Mouse (Mus musculus): ENCODE measurements around the gene Cpeb4.

Cpeb4 gene

GRCm38 (mm10) chr11:31974132-31974531 lies 102.1 kb downstream of the Cpeb4 start:
- TF ChIP-seq GATA4 (IDR thresholded peaks at IDR 0.05; ENCODE audit: insufficient replicate concordance, low read length) = no peak

DNA sequence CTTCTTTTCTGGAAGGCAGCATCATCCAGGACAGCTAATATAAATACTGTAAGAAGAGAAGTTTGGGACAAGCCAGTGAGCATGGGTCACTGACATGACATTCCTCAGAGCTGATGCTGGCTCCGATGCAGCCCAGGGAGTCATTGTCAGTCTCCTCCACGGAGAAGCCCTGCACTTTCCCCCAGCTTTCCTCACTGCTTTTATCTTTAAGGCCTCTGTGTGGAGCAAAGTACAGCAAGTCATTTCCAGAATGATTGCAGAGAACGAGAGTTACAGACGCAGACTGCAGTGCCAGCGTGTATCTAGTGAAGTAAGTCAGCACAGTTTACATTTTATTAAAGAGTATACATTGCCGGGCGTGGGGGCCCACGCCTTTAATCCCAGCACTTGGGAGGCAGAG lies 102.8 kb downstream of the Cpeb4 start:
- TF ChIP-seq GATA4 (IDR thresholded peaks at IDR 0.05; ENCODE audit: insufficient replicate concordance, low read length) = no peak

GRCm38 (mm10) chr11:31975678-31976077 lies 103.7 kb downstream of the Cpeb4 start:
- no peak for TF ChIP-seq GATA4 (IDR thresholded peaks at IDR 0.05; ENCODE audit: insufficient replicate concordance, low read length)

DNA sequence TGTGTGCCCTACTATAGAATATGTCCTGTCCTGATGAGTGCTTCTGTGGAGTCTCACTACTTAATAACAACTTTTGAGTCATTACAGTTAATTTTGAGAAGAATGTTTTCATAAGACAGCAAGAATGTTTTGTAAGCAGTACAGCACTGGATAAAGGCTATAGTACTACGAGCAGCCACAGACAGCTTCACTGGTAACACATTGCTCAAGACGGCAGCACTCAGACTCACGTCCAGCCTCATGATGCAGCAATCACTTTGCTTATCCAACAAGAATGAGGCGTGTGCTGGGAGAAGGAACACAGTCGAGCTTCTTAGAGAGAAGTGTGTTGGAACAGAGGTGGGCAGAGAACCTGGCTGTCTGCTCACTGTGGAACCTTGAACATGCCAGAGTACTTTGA lies 104.1 kb downstream of the Cpeb4 start:
- no peak for TF ChIP-seq GATA4 (IDR thresholded peaks at IDR 0.05; ENCODE audit: insufficient replicate concordance, low read length)

DNA sequence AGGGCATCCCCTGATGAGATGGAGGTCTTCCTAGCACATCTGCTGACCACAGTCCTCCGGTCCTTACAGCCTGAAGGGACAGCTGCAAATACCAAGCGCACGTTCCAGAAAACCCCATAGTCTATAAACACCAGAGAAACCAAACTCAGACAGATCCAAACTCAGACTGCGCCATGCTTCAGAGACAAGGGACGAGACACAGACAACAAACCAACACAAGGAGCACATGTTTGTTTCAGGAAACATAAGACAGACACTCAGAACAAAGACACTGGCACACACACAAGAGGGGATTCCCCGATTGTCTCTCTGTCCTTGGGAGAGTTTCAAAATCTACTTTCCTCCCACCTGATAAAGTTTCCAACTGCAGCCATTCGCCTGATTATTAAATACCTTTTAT lies 109.8 kb downstream of the Cpeb4 start:
- TF ChIP-seq GATA4 (IDR thresholded peaks at IDR 0.05; ENCODE audit: insufficient replicate concordance, low read length) = no peak

- no peak for TF ChIP-seq GATA4 (IDR thresholded peaks at IDR 0.05; ENCODE audit: insufficient replicate concordance, low read length)
These were observed 111.2 kb downstream of the Cpeb4 start for GRCm38 (mm10) chr11:31983249-31983648.

GRCm38 (mm10) chr11:31984786-31985185 lies 112.8 kb downstream of the Cpeb4 start:
- TF ChIP-seq GATA4 (IDR thresholded peaks at IDR 0.05; ENCODE audit: insufficient replicate concordance, low read length) = no peak

Measured in liver, adult (tissue).